Mouse (Mus musculus) cerebellum, adult 2 months (tissue): Measurements from ENCODE around the gene Mier3.

ENCODE experiments used
- CTCF ChIP-seq: fragments of 200-500 bp; IDR thresholded peaks from 2 replicates; pipeline ENCODE4 v1.5.1; 2011; ENCODE audit warnings: low read depth, mild to moderate bottlenecking, control low read depth, low read length, moderate library complexity, borderline replicate concordance; ENCODE audit not compliant: insufficient read depth
- POLR2A ChIP-seq: fragments of 200-500 bp; IDR thresholded peaks from 2 replicates; pipeline ENCODE4 v1.6.1; 2011; ENCODE audit warnings: low read length, control low read depth, borderline replicate concordance; ENCODE audit not compliant: insufficient read depth

DNA sequence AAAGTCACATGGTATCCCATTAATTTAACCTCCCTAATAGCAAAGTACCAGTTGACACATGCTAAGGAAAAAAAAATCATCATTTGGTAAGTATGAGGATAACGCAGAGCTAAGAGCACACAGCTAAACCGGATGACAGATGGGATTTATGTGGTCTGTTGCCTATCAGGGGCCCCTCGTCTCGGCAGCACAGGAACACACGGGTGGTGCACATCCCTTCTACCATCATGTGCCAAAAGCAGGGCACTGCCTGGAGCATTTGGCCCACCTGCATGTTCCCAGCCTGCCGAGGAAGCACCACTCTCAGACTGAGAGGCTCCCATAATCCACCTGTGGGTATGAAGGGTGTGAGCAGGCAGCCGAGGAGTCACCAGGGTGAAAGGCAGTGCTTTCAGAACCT is 64.4 kb downstream of the Mier3 start:
- TF ChIP-seq CTCF (no peak), POLR2A (no peak)
